Mouse (Mus musculus) cerebral cortex, adult 2 months (tissue): Measurements from ENCODE around the gene Olfr71.

Source experiments
- WGBS: fragments of 180-500 bp; shearing (Covaris S2); methylation state at CpG from one replicate; pipeline ENCODE4 v1.1.7; 2018; 5-methylcytosine and 5-hydroxymethylcytosine counted together

The Olfr71 gene

GRCm38 (mm10) chr4:43709869-43710268 lies at the start of gene Olfr71:
TSS of gene Olfr71 (minus strand) at chr4:43710255.
- 33% methylated on average over 6 of the region's 6 CpGs for WGBS

GRCm38 (mm10) chr4:43757213-43757612 lies 47.2 kb upstream of the Olfr71 start:
- WGBS: 59% methylated on average over 6 of the region's 6 CpGs

GRCm38 (mm10) chr4:43745187-43745586 lies 35.1 kb upstream of the Olfr71 start:
- WGBS: 14% methylated on average over 6 of the region's 6 CpGs

- 54% methylated on average over 1 of the region's 1 CpGs for WGBS
Measured at GRCm38 (mm10) chr4:43743099-43743498, 33.0 kb upstream of the Olfr71 start.

- WGBS: 50% methylated on average over 4 of the region's 4 CpGs
Measured at GRCm38 (mm10) chr4:43742637-43743036, 32.6 kb upstream of the Olfr71 start.

- WGBS: 82% methylated on average over 5 of the region's 5 CpGs
Measured at GRCm38 (mm10) chr4:43741526-43741925, 31.5 kb upstream of the Olfr71 start.

- WGBS: 81% methylated on average over 8 of the region's 8 CpGs
Measured at GRCm38 (mm10) chr4:43738989-43739674, 29.1 kb upstream of the Olfr71 start.

GRCm38 (mm10) chr4:43737144-43737543 lies 27.1 kb upstream of the Olfr71 start:
- 77% methylated on average over 6 of the region's 6 CpGs for WGBS

GRCm38 (mm10) chr4:43733186-43733585 lies 23.1 kb upstream of the Olfr71 start:
- 70% methylated on average over 5 of the region's 5 CpGs for WGBS

- WGBS: 25% methylated on average over 1 of the region's 1 CpGs
Measured at GRCm38 (mm10) chr4:43732171-43732570, 22.1 kb upstream of the Olfr71 start.

GRCm38 (mm10) chr4:43730750-43731297 lies 20.8 kb upstream of the Olfr71 start:
- WGBS: 70% methylated on average over 21 of the region's 21 CpGs

GRCm38 (mm10) chr4:43729794-43730550 lies 19.9 kb upstream of the Olfr71 start, which contains the start of gene Spaar:
TSS of gene Spaar (plus strand) at chr4:43730034.
- 66% methylated on average over 14 of the region's 14 CpGs for WGBS

- WGBS: 70% methylated on average over 3 of the region's 3 CpGs
Measured at GRCm38 (mm10) chr4:43729126-43729525, 19.1 kb upstream of the Olfr71 start.

- WGBS: 67% methylated on average over 5 of the region's 5 CpGs
Measured at GRCm38 (mm10) chr4:43728576-43728954, 18.5 kb upstream of the Olfr71 start.

GRCm38 (mm10) chr4:43727718-43728575 lies 17.9 kb upstream of the Olfr71 start:
- 79% methylated on average over 7 of the region's 7 CpGs for WGBS

- WGBS: 39% methylated on average over 3 of the region's 3 CpGs
Measured at GRCm38 (mm10) chr4:43726995-43727394, 16.9 kb upstream of the Olfr71 start, which contains the start of gene Hrct1. TSS of gene Hrct1 (plus strand) at chr4:43727188.

GRCm38 (mm10) chr4:43726228-43726993 lies 16.4 kb upstream of the Olfr71 start:
- 71% methylated on average over 12 of the region's 12 CpGs for WGBS

- 63% methylated on average over 1 of the region's 1 CpGs for WGBS
Measured at GRCm38 (mm10) chr4:43724764-43725163, 14.7 kb upstream of the Olfr71 start.

- WGBS: 47% methylated on average over 4 of the region's 4 CpGs
Measured at GRCm38 (mm10) chr4:43722191-43722590, 12.1 kb upstream of the Olfr71 start.

- 30% methylated on average over 12 of the region's 16 CpGs for WGBS
Measured at GRCm38 (mm10) chr4:43720491-43721228, 10.6 kb upstream of the Olfr71 start.
